Mouse (Mus musculus): ENCODE data around the gene Vps37c. TPM values are rescaled to one million over a fixed set of nuclear protein-coding genes. Genes with fewer than 3 reads are reported as not detected.

The Vps37c gene
- polyA plus RNA-seq, 1 experiment = 30.2 TPM

DNA sequence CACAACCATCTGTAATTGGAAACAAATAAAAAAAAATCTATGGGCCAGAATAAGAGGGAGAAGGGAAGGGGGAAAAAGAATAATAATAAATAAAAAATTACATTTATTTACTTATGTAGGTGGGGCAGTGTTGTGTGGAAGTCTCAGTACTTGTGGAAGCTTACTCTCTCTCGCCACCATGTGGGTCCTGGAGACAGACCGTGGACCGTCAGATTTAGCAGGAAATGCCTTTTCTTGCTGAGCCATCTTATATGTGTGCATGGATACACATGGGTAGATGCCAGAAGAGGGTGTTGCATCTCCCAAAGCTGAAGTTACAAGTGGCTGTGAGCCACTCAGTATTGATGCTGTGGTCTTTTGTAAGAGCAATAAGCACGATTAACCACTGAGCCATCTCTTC is 7.0 kb upstream of the Vps37c start:
- no peak overlapping the region for H3K4me3 ChIP-seq

DNA sequence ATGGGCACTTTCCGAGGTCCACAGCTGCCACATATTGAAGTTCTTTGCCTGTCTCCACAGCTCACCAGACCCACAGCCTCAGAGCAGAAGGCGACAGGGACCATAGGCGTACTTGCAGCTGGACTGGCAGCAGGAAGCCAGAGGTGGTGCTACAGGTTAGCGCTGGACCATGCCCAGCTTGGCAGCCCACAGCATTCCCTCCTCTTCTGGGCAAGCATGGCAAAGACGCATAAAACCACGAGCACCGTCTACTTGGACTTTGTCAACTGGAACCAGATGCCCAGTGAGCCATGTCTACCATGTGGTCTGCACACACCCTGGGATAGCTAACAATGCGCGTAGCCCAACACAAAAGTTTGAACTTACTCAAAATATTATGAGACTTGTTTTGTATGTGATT is 3.5 kb upstream of the Vps37c start:
- Histone ChIP-seq H3K36me3 (ENCODE audit: control insufficient read depth, insufficient read depth) (no peaks in the 10 kb centered on the region), H3ac (ENCODE audit: control insufficient read depth, insufficient read length) (no peak overlapping the region), H3K4me3 (no peak overlapping the region), H3K27me3 (ENCODE audit: control insufficient read depth, insufficient read depth, insufficient read length) (no peaks in the 10 kb centered on the region), H3K4me2 (ENCODE audit: low read depth) (no peak overlapping the region), H3K79me2 (ENCODE audit: control insufficient read depth, insufficient read depth) (peaks cover 10% of the 10 kb centered on the region)
- no peak for TF ChIP-seq TCF3 (IDR thresholded peaks at IDR 0.05; ENCODE audit: insufficient read length, low read depth)
- TF ChIP-seq USF1 (IDR thresholded peaks at IDR 0.05; ENCODE audit: low read depth) = no peak
- no peak for TF ChIP-seq CEBPB (IDR thresholded peaks at IDR 0.05; ENCODE audit: insufficient read depth, poor library complexity, severe bottlenecking)

More for the DNA sequence above, 7.0 kb upstream of the Vps37c start:
- H3K79me2 ChIP-seq (ENCODE audit: control insufficient read depth, insufficient read depth) = no peaks in the 10 kb centered on the region
- H3ac ChIP-seq (ENCODE audit: control insufficient read depth, insufficient read length) = no peak overlapping the region
- H3K27me3 ChIP-seq (ENCODE audit: control insufficient read depth, insufficient read depth, insufficient read length) = no peaks in the 10 kb centered on the region
- no peak for TF ChIP-seq CEBPB (IDR thresholded peaks at IDR 0.05; ENCODE audit: insufficient read depth, poor library complexity, severe bottlenecking)
- no peak for TF ChIP-seq E2F4 (IDR thresholded peaks at IDR 0.05; ENCODE audit: insufficient read depth)
- no peak for TF ChIP-seq MYOG (IDR thresholded peaks at IDR 0.05; ENCODE audit: control insufficient read depth in 1 of 3, insufficient read depth in 1 of 3, insufficient read length in 2 of 3, low read depth in 2 of 3)
- TF ChIP-seq REST (IDR thresholded peaks at IDR 0.05; ENCODE audit: insufficient read depth, insufficient read length) = no peak
- no peak for TF ChIP-seq MYOD1 (IDR thresholded peaks at IDR 0.05; ENCODE audit: control insufficient read depth in 1 of 3, insufficient read length in 2 of 3, low read depth in 2 of 3)
- no peak for TF ChIP-seq TCF3 (IDR thresholded peaks at IDR 0.05; ENCODE audit: insufficient read length, low read depth)
- no peak for TF ChIP-seq TCF12 (IDR thresholded peaks at IDR 0.05; ENCODE audit: insufficient read depth, poor library complexity, severe bottlenecking)
- no peak for TF ChIP-seq MAX (IDR thresholded peaks at IDR 0.05; ENCODE audit: low read depth)
- no peak for TF ChIP-seq POLR2AphosphoS2 (IDR thresholded peaks at IDR 0.05; ENCODE audit: insufficient read length, low read depth)
- TF ChIP-seq USF1 (IDR thresholded peaks at IDR 0.05; ENCODE audit: low read depth) = no peak
- no peak for TF ChIP-seq POLR2A (IDR thresholded peaks at IDR 0.05; ENCODE audit: insufficient read length, low read depth)
- H3K36me3 ChIP-seq (ENCODE audit: control insufficient read depth, insufficient read depth) = no peaks in the 10 kb centered on the region
- H3K4me2 ChIP-seq (ENCODE audit: low read depth) = no peak overlapping the region

DNA sequence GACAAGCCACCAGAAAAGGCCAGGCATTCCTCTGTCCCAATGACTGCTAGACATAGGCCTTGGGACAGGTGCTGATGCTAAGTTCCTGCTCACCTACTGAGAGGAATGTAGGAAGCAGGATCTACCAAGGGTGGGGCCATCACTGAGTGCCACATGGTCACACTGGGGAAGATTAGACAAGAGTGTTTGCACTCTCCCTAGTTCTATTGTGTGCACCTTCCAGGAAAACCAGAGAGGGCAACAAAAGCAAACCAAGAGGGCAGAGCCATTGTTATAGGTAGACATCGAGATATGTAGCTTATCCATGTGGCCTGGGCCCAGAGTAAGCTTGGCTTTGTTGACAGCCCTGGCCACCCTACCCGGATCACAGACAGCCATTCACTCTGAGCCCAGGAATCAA is 2.8 kb upstream of the Vps37c start:
- no peak for TF ChIP-seq TCF3 (IDR thresholded peaks at IDR 0.05; ENCODE audit: insufficient read length, low read depth)
- no peak for TF ChIP-seq MAX (IDR thresholded peaks at IDR 0.05; ENCODE audit: low read depth)
- no peak for TF ChIP-seq POLR2A (IDR thresholded peaks at IDR 0.05; ENCODE audit: insufficient read length, low read depth)
- Histone ChIP-seq H3ac (ENCODE audit: control insufficient read depth, insufficient read length) (no peak overlapping the region), H3K27me3 (ENCODE audit: control insufficient read depth, insufficient read depth, insufficient read length) (no peaks in the 10 kb centered on the region), H3K4me2 (ENCODE audit: low read depth) (no peak overlapping the region), H3K4me3 (no peak overlapping the region), H3K36me3 (ENCODE audit: control insufficient read depth, insufficient read depth) (no peaks in the 10 kb centered on the region), H3K79me2 (ENCODE audit: control insufficient read depth, insufficient read depth) (peaks cover 12% of the 10 kb centered on the region)

DNA sequence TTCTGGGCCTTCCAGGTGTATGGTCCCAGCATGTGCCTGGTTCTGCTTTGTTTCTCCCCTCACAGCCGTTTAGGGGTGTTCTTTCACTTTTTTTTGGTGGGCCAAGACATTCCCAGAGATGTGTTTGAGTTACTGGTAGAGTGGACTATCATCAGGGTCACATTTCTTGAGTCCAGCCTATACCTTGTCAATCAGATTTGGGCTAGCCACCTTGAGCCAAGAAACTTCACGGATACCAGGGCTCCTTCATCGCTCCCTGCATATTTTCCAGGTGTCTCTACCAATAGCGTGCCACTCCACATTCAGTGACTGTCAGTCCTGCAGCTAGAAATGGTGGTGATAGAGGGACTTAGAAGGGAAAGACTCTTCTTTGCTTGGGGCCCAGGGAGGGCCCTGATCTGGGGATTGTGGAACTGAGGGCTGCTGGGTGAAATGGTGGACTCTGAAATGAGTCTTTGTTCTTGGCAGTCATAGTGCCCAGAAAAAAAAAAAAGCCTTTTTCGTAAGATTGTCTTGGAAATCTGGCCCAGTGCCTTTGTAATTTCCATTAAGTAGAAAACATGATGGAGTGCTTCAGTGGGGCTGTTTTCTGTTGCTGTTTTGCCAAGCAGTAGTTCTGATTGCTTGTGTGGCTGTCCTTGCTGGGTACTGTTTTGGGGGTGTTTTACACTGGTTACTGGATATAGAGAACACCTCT is 1.1 kb downstream of the Vps37c start:
- Histone ChIP-seq H3ac (ENCODE audit: control insufficient read depth, insufficient read length) (peak overlapping the region; percentile 97), H3K27me3 (ENCODE audit: control insufficient read depth, insufficient read depth, insufficient read length) (no peaks in the 10 kb centered on the region), H3K79me2 (ENCODE audit: control insufficient read depth, insufficient read depth) (peaks cover 51% of the 10 kb centered on the region), H3K4me3 (peak overlapping the region; percentile 62), H3K4me2 (ENCODE audit: low read depth) (peak overlapping the region; percentile 93), H3K36me3 (ENCODE audit: control insufficient read depth, insufficient read depth) (no peaks in the 10 kb centered on the region)
- TF ChIP-seq MYOG (IDR thresholded peaks at IDR 0.05; ENCODE audit: control insufficient read depth in 1 of 3, insufficient read depth in 1 of 3, insufficient read length in 2 of 3, low read depth in 2 of 3) (no peak), CEBPB (IDR thresholded peaks at IDR 0.05; ENCODE audit: insufficient read depth, poor library complexity, severe bottlenecking) (no peak), SRF (IDR thresholded peaks at IDR 0.05; ENCODE audit: control insufficient read depth, insufficient read length, low read depth) (no peak), MYOD1 (IDR thresholded peaks at IDR 0.05; ENCODE audit: control insufficient read depth in 1 of 3, insufficient read length in 2 of 3, low read depth in 2 of 3) (no peak), TCF3 (IDR thresholded peaks at IDR 0.05; ENCODE audit: insufficient read length, low read depth) (no peak), TCF12 (IDR thresholded peaks at IDR 0.05; ENCODE audit: insufficient read depth, poor library complexity, severe bottlenecking) (no peak), POLR2AphosphoS2 (IDR thresholded peaks at IDR 0.05; ENCODE audit: insufficient read length, low read depth) (no peak), E2F4 (IDR thresholded peaks at IDR 0.05; ENCODE audit: insufficient read depth) (no peak), USF1 (IDR thresholded peaks at IDR 0.05; ENCODE audit: low read depth) (no peak), MAX (IDR thresholded peaks at IDR 0.05; ENCODE audit: low read depth) (no peak)

DNA sequence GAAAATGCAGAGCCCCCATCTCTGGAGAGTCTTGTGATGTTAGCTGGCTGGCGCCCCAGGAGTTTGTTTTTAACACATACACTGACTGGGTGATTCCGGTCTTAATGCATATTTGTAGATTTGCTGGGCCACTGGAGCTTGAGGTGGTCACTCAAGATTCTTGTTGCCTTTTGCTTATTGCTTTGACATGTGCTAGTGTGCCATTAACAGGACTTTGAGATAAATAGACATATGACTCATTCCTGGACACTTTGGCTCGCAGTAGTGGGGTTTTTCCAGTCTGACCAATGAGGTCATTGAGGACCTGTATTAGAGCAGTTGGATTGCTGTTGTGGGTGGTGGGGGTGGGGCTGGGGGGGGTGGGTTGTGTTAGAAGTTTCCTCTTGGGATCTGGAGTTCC is 1.8 kb downstream of the Vps37c start:
- TF ChIP-seq MAX (IDR thresholded peaks at IDR 0.05; ENCODE audit: low read depth) = peak; percentile 64
- no peak for TF ChIP-seq SRF (IDR thresholded peaks at IDR 0.05; ENCODE audit: control insufficient read depth, insufficient read length, low read depth)
- Histone ChIP-seq H3ac (ENCODE audit: control insufficient read depth, insufficient read length) (no peak overlapping the region), H3K4me2 (ENCODE audit: low read depth) (peak overlapping the region; percentile 93), H3K79me2 (ENCODE audit: control insufficient read depth, insufficient read depth) (peaks cover 56% of the 10 kb centered on the region), H3K36me3 (ENCODE audit: control insufficient read depth, insufficient read depth) (no peaks in the 10 kb centered on the region), H3K4me3 (peak overlapping the region; percentile 62), H3K27me3 (ENCODE audit: control insufficient read depth, insufficient read depth, insufficient read length) (no peaks in the 10 kb centered on the region)
